Mouse (Mus musculus) left cerebral cortex, adult 8-10 months (tissue): ENCODE data around the gene Robo3. TPM values are rescaled to one million over a fixed set of nuclear protein-coding genes. Genes with fewer than 3 reads are reported as not detected.

Experiments
- DNase-seq, 2 experiments: peaks; one replicate each; pipeline ENCODE4 v3.0.0; 2022; ENCODE audit warnings: low spot score in 2 of 2
- total RNA-seq, 4 experiments: library from RNA; stranded (reverse); gene quantifications; 2 replicates each; pipeline ENCODE4 v1.2.4; 2022

Gene Robo3
- total RNA-seq, result 10 to 100 TPM; 11.7 to 19.2 (median 15.1) TPM

GRCm38 (mm10) chr9:37432720-37433421 is at the start of gene Robo3:
Gene Robo3 (minus strand): TSS chr9:37433246.
- no peak for DNase-seq

- DNase-seq, result peak in 1 of 2 experiments; percentile 36
These were observed 41.9 kb upstream of the Robo3 start for GRCm38 (mm10) chr9:37474923-37475322.

- DNase-seq, result no peak
These were observed 40.6 kb upstream of the Robo3 start for GRCm38 (mm10) chr9:37473611-37474125.

GRCm38 (mm10) chr9:37462764-37463163 is 29.7 kb upstream of the Robo3 start:
- no peak for DNase-seq

- no peak for DNase-seq
These were observed 28.5 kb upstream of the Robo3 start for GRCm38 (mm10) chr9:37461571-37461970.

GRCm38 (mm10) chr9:37460961-37461340 is 27.9 kb upstream of the Robo3 start:
- DNase-seq, result no peak

- peak in 1 of 2 experiments; percentile 76 for DNase-seq
These were observed 27.3 kb upstream of the Robo3 start for GRCm38 (mm10) chr9:37460043-37460960.

- no peak for DNase-seq
These were observed 26.6 kb upstream of the Robo3 start for GRCm38 (mm10) chr9:37459665-37460042.

- no peak for DNase-seq
These were observed 24.1 kb upstream of the Robo3 start for GRCm38 (mm10) chr9:37457151-37457550.

- DNase-seq, result peak in 1 of 2 experiments; percentile 47
These were observed 23.4 kb upstream of the Robo3 start for GRCm38 (mm10) chr9:37456481-37456910.

GRCm38 (mm10) chr9:37455868-37456267 is 22.8 kb upstream of the Robo3 start:
- DNase-seq, result no peak

- no peak for DNase-seq
These were observed 21.9 kb upstream of the Robo3 start for GRCm38 (mm10) chr9:37454991-37455390.

GRCm38 (mm10) chr9:37454011-37454492 is 21.0 kb upstream of the Robo3 start:
- no peak for DNase-seq

GRCm38 (mm10) chr9:37453328-37453727 is 20.3 kb upstream of the Robo3 start:
- no peak for DNase-seq

GRCm38 (mm10) chr9:37452401-37452800 is 19.4 kb upstream of the Robo3 start:
- DNase-seq, result no peak

GRCm38 (mm10) chr9:37437772-37438735 is 5.0 kb upstream of the Robo3 start:
- DNase-seq, result no peak

- no peak for DNase-seq
These were observed 2.6 kb upstream of the Robo3 start for GRCm38 (mm10) chr9:37435616-37436015.

- DNase-seq, result no peak
These were observed 1.9 kb upstream of the Robo3 start for GRCm38 (mm10) chr9:37434932-37435331.

- DNase-seq, result no peak
These were observed 946 bp upstream of the Robo3 start for GRCm38 (mm10) chr9:37433823-37434560.

- no peak for DNase-seq
These were observed 900 bp downstream of the Robo3 start for GRCm38 (mm10) chr9:37432026-37432666.
